Comparison of ENCODE assay signal across 29 mouse cellular contexts in genomic region chrX:100389887-100390286, GRCm38 (mm10). TPM values are rescaled to one million over a fixed set of nuclear protein-coding genes. Genes with fewer than 3 reads are reported as not detected.
DNase-seq lines count a peak whose midpoint lies in the region; ATAC-seq and TF ChIP-seq lines count a peak whose summit lies in the region.
"Had no signal": no experiment of that assay in that cellular context is flagged by ENCODE, and none has a peak within 500 bp of the region (broad histone marks: within the 10 kb centered on the region; RNA-seq: fewer than 3 reads in every experiment).

No protein-coding gene starts in this region.

- H3K36me3 ChIP-seq in forebrain, postnatal 0 days (ENCODE audit: insufficient read depth): no peaks in the 10 kb centered on the region
- H3K36me3 ChIP-seq in forebrain, embryonic 13.5 days (ENCODE audit: poor library complexity, severe bottlenecking): no peaks in the 10 kb centered on the region
- no peaks in the 10 kb centered on the region for H3K36me3 ChIP-seq in neural tube, embryonic 15.5 days
- H3K36me3 ChIP-seq: heart, embryonic 10.5 days; hindbrain, embryonic 15.5 days; intestine, embryonic 15.5 days; midbrain, embryonic 15.5 days had no signal

- H3K4me2 ChIP-seq in forebrain, postnatal 0 days (ENCODE audit: low read depth): no peak overlapping the region
- H3K4me2 ChIP-seq in forebrain, embryonic 13.5 days: no peak overlapping the region
- no peak overlapping the region for H3K4me2 ChIP-seq in neural tube, embryonic 15.5 days
- H3K4me2 ChIP-seq: hindbrain, embryonic 15.5 days; intestine, embryonic 15.5 days; midbrain, embryonic 15.5 days had no signal

- H3K4me3 ChIP-seq in forebrain, postnatal 0 days (ENCODE audit: low read depth, low read length): no peak overlapping the region
- no peak overlapping the region for H3K4me3 ChIP-seq in forebrain, embryonic 13.5 days
- H3K4me3 ChIP-seq in neural tube, embryonic 15.5 days (replicated peaks): no peak overlapping the region
- H3K4me3 ChIP-seq: heart, embryonic 10.5 days; hindbrain, embryonic 15.5 days; intestine, embryonic 15.5 days; midbrain, embryonic 15.5 days had no signal

- H3K9ac ChIP-seq in forebrain, postnatal 0 days: no peak overlapping the region
- H3K9ac ChIP-seq in forebrain, embryonic 13.5 days: no peak overlapping the region
- no peak overlapping the region for H3K9ac ChIP-seq in neural tube, embryonic 15.5 days (replicated peaks)
- H3K9ac ChIP-seq: hindbrain, embryonic 15.5 days; intestine, embryonic 15.5 days; midbrain, embryonic 15.5 days had no signal

- peak; percentile 75 for ATAC-seq in forebrain, postnatal 0 days
- ATAC-seq in forebrain, embryonic 13.5 days: no peak
- ATAC-seq in neural tube, embryonic 15.5 days (ENCODE audit: low FRiP score): no peak
- ATAC-seq: intestine, embryonic 15.5 days; midbrain, embryonic 15.5 days had no signal

- no peak for DNase-seq in forebrain, postnatal 0 days
- peak; percentile 16 for DNase-seq in brain, embryonic 18.5 days (ENCODE audit: low read depth, low spot score)
- DNase-seq in cerebellum, adult 8-10 months: peak; percentile 6
- peak; percentile 40 for DNase-seq in cerebellum, postnatal 36 days
- no peak for DNase-seq in testis, postnatal 14 days (ENCODE audit: low spot score)
- DNase-seq: heart, postnatal 4 days; kidney, adult 8-10 months; kidney, postnatal 10 days had no signal

- no peak for TF ChIP-seq CTCF in forebrain, postnatal 0 days (IDR thresholded peaks at IDR 0.05; ENCODE audit: low read depth)

- H3K4me1 ChIP-seq in forebrain, postnatal 0 days (ENCODE audit: insufficient read depth): no peaks in the 10 kb centered on the region
- H3K4me1 ChIP-seq in forebrain, embryonic 13.5 days: no peaks in the 10 kb centered on the region
- no peaks in the 10 kb centered on the region for H3K4me1 ChIP-seq in neural tube, embryonic 15.5 days
- H3K4me1 ChIP-seq: heart, embryonic 10.5 days; hindbrain, embryonic 15.5 days; intestine, embryonic 15.5 days; midbrain, embryonic 15.5 days had no signal

- 47% methylated on average over 1 of the region's 1 CpGs for WGBS in forebrain, postnatal 0 days
- 96% methylated on average over 1 of the region's 1 CpGs for WGBS in forebrain, embryonic 13.5 days
- 93% methylated on average over 1 of the region's 1 CpGs for WGBS in neural tube, embryonic 15.5 days

- no peaks in the 10 kb centered on the region for H3K9me3 ChIP-seq in forebrain, postnatal 0 days (ENCODE audit: low read length)
- no peaks in the 10 kb centered on the region for H3K9me3 ChIP-seq in forebrain, embryonic 13.5 days (replicated peaks)
- no peaks in the 10 kb centered on the region for H3K9me3 ChIP-seq in neural tube, embryonic 15.5 days (replicated peaks)
- H3K9me3 ChIP-seq: heart, embryonic 10.5 days; hindbrain, embryonic 15.5 days; intestine, embryonic 15.5 days; midbrain, embryonic 15.5 days had no signal

- no peak overlapping the region for H3K27ac ChIP-seq in forebrain, postnatal 0 days (ENCODE audit: low read depth, low read length)
- no peak overlapping the region for H3K27ac ChIP-seq in forebrain, embryonic 13.5 days
- H3K27ac ChIP-seq in neural tube, embryonic 15.5 days (replicated peaks): no peak overlapping the region
- H3K27ac ChIP-seq: heart, embryonic 10.5 days; hindbrain, embryonic 15.5 days; intestine, embryonic 15.5 days; macrophage; midbrain, embryonic 15.5 days had no signal

- H3K27me3 ChIP-seq in forebrain, postnatal 0 days (ENCODE audit: insufficient read depth, low read length): no peaks in the 10 kb centered on the region
- H3K27me3 ChIP-seq in forebrain, embryonic 13.5 days: no peaks in the 10 kb centered on the region
- no peaks in the 10 kb centered on the region for H3K27me3 ChIP-seq in neural tube, embryonic 15.5 days (replicated peaks)
- H3K27me3 ChIP-seq: hindbrain, embryonic 15.5 days had no signal

RNA-seq across cellular contexts. Expression of gene Otud6a, which starts 38.9 kb away (rescaled TPM):
- not detected in 2 replicates for total RNA-seq in forebrain, postnatal 0 days (2014; rRNA removed)
- polyA plus RNA-seq in forebrain, postnatal 0 days (2015; fragmentation: Nextera tagmentation; extraction: Ambion mirVana): not detected in 2 replicates
- not detected in 2 replicates for polyA plus RNA-seq in forebrain, embryonic 13.5 days (2015; fragmentation: Nextera tagmentation; extraction: Ambion mirVana)
- polyA plus RNA-seq in neural tube, embryonic 15.5 days (2015; fragmentation: Nextera tagmentation; extraction: Ambion mirVana): not detected in 2 replicates
- total RNA-seq: adrenal gland, adult 18-20 months; gastrocnemius, adult 18-20 months; heart, postnatal 4 days; layer of hippocampus, adult 18-20 months; layer of hippocampus, postnatal 14 days; liver, adult 2 months; neutrophil, adult 5-6 weeks had no signal
- polyA plus RNA-seq: embryonic facial prominence, embryonic 14.5 days; gonadal fat pad, adult 2 months; heart, embryonic 10.5 days; heart, embryonic 16.5 days; hindbrain, embryonic 15.5 days; intestine, embryonic 15.5 days; limb, embryonic 11.5 days; liver, adult 2 months; liver, embryonic 16.5 days; lung, embryonic 16.5 days; macrophage; midbrain, embryonic 15.5 days; stomach, embryonic 16.5 days; thymus, postnatal 0 days had no signal

RNA-seq across cellular contexts. Expression of gene Awat2, which starts 52.6 kb away (rescaled TPM):
- total RNA-seq in forebrain, postnatal 0 days (2014; rRNA removed): 0.46 TPM in 1 of 2 replicates, not detected in the other
- 0.06 and 0.16 TPM in 2 replicates for polyA plus RNA-seq in forebrain, postnatal 0 days (2015; fragmentation: Nextera tagmentation; extraction: Ambion mirVana)
- 0.45 and 0.57 TPM in 2 replicates for polyA plus RNA-seq in forebrain, embryonic 13.5 days (2015; fragmentation: Nextera tagmentation; extraction: Ambion mirVana)
- 0.12 and 0.22 TPM in 2 replicates for polyA plus RNA-seq in neural tube, embryonic 15.5 days (2015; fragmentation: Nextera tagmentation; extraction: Ambion mirVana)
- total RNA-seq: heart, postnatal 4 days; layer of hippocampus, adult 18-20 months had no signal
- polyA plus RNA-seq: macrophage had no signal

Comparison
In these comparisons a context has a peak if more than half of its experiments do, and no peak if none do; other contexts are left out.
1. DNase-seq: peak in brain, embryonic 18.5 days (single experiment), cerebellum, adult 8-10 months (single experiment) and cerebellum, postnatal 36 days (2 of 2); none in forebrain, postnatal 0 days (single experiment) and testis, postnatal 14 days (single experiment).